Mouse (Mus musculus): ENCODE results near the gene Syt14. TPM values are rescaled to one million over a fixed set of nuclear protein-coding genes. Genes with fewer than 3 reads are reported as not detected.
A peak's percentile ranks its signal among the peaks of the same experiment; 100 is the strongest.

Syt14 gene
- polyA plus RNA-seq, 1 experiment = 10.3 TPM

GRCm38 (mm10) chr1:192986481-192986880, 49.1 kb downstream of the Syt14 start:
- no peak for DNase-seq (ENCODE audit: low read depth)

GRCm38 (mm10) chr1:192984333-192984732, 51.2 kb downstream of the Syt14 start:
- DNase-seq (ENCODE audit: low read depth) = no peak
- TF ChIP-seq POLR2A (IDR thresholded peaks at IDR 0.05; ENCODE audit: borderline replicate concordance, extremely low read depth, insufficient read depth, insufficient read length, poor library complexity, severe bottlenecking) = no peak
- TF ChIP-seq CTCF (IDR thresholded peaks at IDR 0.05; ENCODE audit: borderline replicate concordance, extremely low read depth, insufficient read depth, insufficient read length) = peak; percentile 28; the same call in 1 of the 2 replicates

More at GRCm38 (mm10) chr1:192986481-192986880, 49.1 kb downstream of the Syt14 start:
- TF ChIP-seq CTCF (IDR thresholded peaks at IDR 0.05; ENCODE audit: borderline replicate concordance, extremely low read depth, insufficient read depth, insufficient read length) = no peak
- no peak for TF ChIP-seq POLR2A (IDR thresholded peaks at IDR 0.05; ENCODE audit: borderline replicate concordance, extremely low read depth, insufficient read depth, insufficient read length, poor library complexity, severe bottlenecking)

GRCm38 (mm10) chr1:192981658-192982057, 53.9 kb downstream of the Syt14 start:
- no peak for DNase-seq (ENCODE audit: low read depth)
- TF ChIP-seq POLR2A (IDR thresholded peaks at IDR 0.05; ENCODE audit: borderline replicate concordance, extremely low read depth, insufficient read depth, insufficient read length, poor library complexity, severe bottlenecking) (no peak), CTCF (IDR thresholded peaks at IDR 0.05; ENCODE audit: borderline replicate concordance, extremely low read depth, insufficient read depth, insufficient read length) (no peak)

- DNase-seq (ENCODE audit: low read depth) = no peak
- TF ChIP-seq CTCF (IDR thresholded peaks at IDR 0.05; ENCODE audit: borderline replicate concordance, extremely low read depth, insufficient read depth, insufficient read length) = no peak
- TF ChIP-seq POLR2A (IDR thresholded peaks at IDR 0.05; ENCODE audit: borderline replicate concordance, extremely low read depth, insufficient read depth, insufficient read length, poor library complexity, severe bottlenecking) = no peak
Measured at GRCm38 (mm10) chr1:192981120-192981519, 54.5 kb downstream of the Syt14 start.

- DNase-seq (ENCODE audit: low read depth) = peak; percentile 53
Measured at GRCm38 (mm10) chr1:192962323-192962722, 73.3 kb downstream of the Syt14 start.

GRCm38 (mm10) chr1:192947839-192948173, 87.8 kb downstream of the Syt14 start:
- DNase-seq (ENCODE audit: low read depth) = peak; percentile 83
- no peak for TF ChIP-seq POLR2A (IDR thresholded peaks at IDR 0.05; ENCODE audit: borderline replicate concordance, extremely low read depth, insufficient read depth, insufficient read length, poor library complexity, severe bottlenecking)
- no peak for TF ChIP-seq CTCF (IDR thresholded peaks at IDR 0.05; ENCODE audit: borderline replicate concordance, extremely low read depth, insufficient read depth, insufficient read length)

More at GRCm38 (mm10) chr1:192962323-192962722, 73.3 kb downstream of the Syt14 start:
- no peak for TF ChIP-seq CTCF (IDR thresholded peaks at IDR 0.05; ENCODE audit: borderline replicate concordance, extremely low read depth, insufficient read depth, insufficient read length)

GRCm38 (mm10) chr1:192947170-192947838, 88.3 kb downstream of the Syt14 start:
- peak; percentile 36 for DNase-seq (ENCODE audit: low read depth)
- TF ChIP-seq POLR2A (IDR thresholded peaks at IDR 0.05; ENCODE audit: borderline replicate concordance, extremely low read depth, insufficient read depth, insufficient read length, poor library complexity, severe bottlenecking) (no peak), CTCF (IDR thresholded peaks at IDR 0.05; ENCODE audit: borderline replicate concordance, extremely low read depth, insufficient read depth, insufficient read length) (no peak)

- DNase-seq (ENCODE audit: low read depth) = no peak
- TF ChIP-seq POLR2A (IDR thresholded peaks at IDR 0.05; ENCODE audit: borderline replicate concordance, extremely low read depth, insufficient read depth, insufficient read length, poor library complexity, severe bottlenecking) = no peak
- no peak for TF ChIP-seq CTCF (IDR thresholded peaks at IDR 0.05; ENCODE audit: borderline replicate concordance, extremely low read depth, insufficient read depth, insufficient read length)
Measured at GRCm38 (mm10) chr1:192939033-192939432, 96.5 kb downstream of the Syt14 start.

- peak; percentile 36 for DNase-seq (ENCODE audit: low read depth)
- TF ChIP-seq POLR2A (IDR thresholded peaks at IDR 0.05; ENCODE audit: borderline replicate concordance, extremely low read depth, insufficient read depth, insufficient read length, poor library complexity, severe bottlenecking) (no peak), CTCF (IDR thresholded peaks at IDR 0.05; ENCODE audit: borderline replicate concordance, extremely low read depth, insufficient read depth, insufficient read length) (no peak)
Measured at GRCm38 (mm10) chr1:192937956-192938355, 97.6 kb downstream of the Syt14 start.

GRCm38 (mm10) chr1:192931797-192932196, 103.8 kb downstream of the Syt14 start:
- TF ChIP-seq POLR2A (IDR thresholded peaks at IDR 0.05; ENCODE audit: borderline replicate concordance, extremely low read depth, insufficient read depth, insufficient read length, poor library complexity, severe bottlenecking) (no peak), CTCF (IDR thresholded peaks at IDR 0.05; ENCODE audit: borderline replicate concordance, extremely low read depth, insufficient read depth, insufficient read length) (no peak)
- no peak for DNase-seq (ENCODE audit: low read depth)

GRCm38 (mm10) chr1:192912101-192912728, 123.4 kb downstream of the Syt14 start:
- TF ChIP-seq POLR2A (IDR thresholded peaks at IDR 0.05; ENCODE audit: borderline replicate concordance, extremely low read depth, insufficient read depth, insufficient read length, poor library complexity, severe bottlenecking) = no peak
- peak; percentile 30; the same call in 1 of the 2 replicates for TF ChIP-seq CTCF (IDR thresholded peaks at IDR 0.05; ENCODE audit: borderline replicate concordance, extremely low read depth, insufficient read depth, insufficient read length)
- DNase-seq (ENCODE audit: low read depth) = peak; percentile 57

GRCm38 (mm10) chr1:192901516-192901915, 134.1 kb downstream of the Syt14 start:
- TF ChIP-seq CTCF (IDR thresholded peaks at IDR 0.05; ENCODE audit: borderline replicate concordance, extremely low read depth, insufficient read depth, insufficient read length) (no peak), POLR2A (IDR thresholded peaks at IDR 0.05; ENCODE audit: borderline replicate concordance, extremely low read depth, insufficient read depth, insufficient read length, poor library complexity, severe bottlenecking) (no peak)
- DNase-seq (ENCODE audit: low read depth) = peak; percentile 6

All from brain, embryonic 14.5 days (tissue).